Mouse (Mus musculus) G1E (cell line): ENCODE data around the gene Sult1b1.

Experiments
- CTCF ChIP-seq: IDR thresholded peaks from 2 replicates; pipeline ENCODE4 v1.5.1; 2012; ENCODE audit warnings: low read depth, low read length, inconsistent platforms, mixed read lengths
- GATA1 ChIP-seq: IDR thresholded peaks from 2 replicates; pipeline ENCODE4 v1.6.1; 2012; ENCODE audit warnings: borderline replicate concordance, low read length, inconsistent platforms, mixed read lengths

- TF ChIP-seq CTCF = no peak
- TF ChIP-seq GATA1 = no peak
These were observed 25.0 kb upstream of the Sult1b1 start for GRCm38 (mm10) chr5:87562966-87563365.
